Comparison of ENCODE assay signal across 18 mouse cellular contexts in genomic region chr10:128699611-128700010, GRCm38 (mm10). TPM values are rescaled to one million over a fixed set of nuclear protein-coding genes. Genes with fewer than 3 reads are reported as not detected.
DNase-seq lines count a peak whose midpoint lies in the region; ATAC-seq and TF ChIP-seq lines count a peak whose summit lies in the region.
"Had no signal": no experiment of that assay in that cellular context is flagged by ENCODE, and none has a peak within 500 bp of the region (broad histone marks: within the 10 kb centered on the region; RNA-seq: fewer than 3 reads in every experiment).

No protein-coding gene starts in this region.

- no peak for TF ChIP-seq CTCF in liver, postnatal 0 days (IDR thresholded peaks at IDR 0.05; ENCODE audit: low read depth)

- TF ChIP-seq EP300 in liver, postnatal 0 days (IDR thresholded peaks at IDR 0.05; ENCODE audit: low read depth), result no peak

- no peak for DNase-seq in heart, embryonic 10.5 days (ENCODE audit: low spot score)
- no peak for DNase-seq in heart, postnatal 25 days (ENCODE audit: low spot score)
- no peak for DNase-seq in heart, adult 8-10 months (ENCODE audit: low spot score)
- peak; percentile 18 for DNase-seq in liver
- DNase-seq in liver, postnatal 0 days, result no peak
- DNase-seq in right cerebral cortex, postnatal 36 days (ENCODE audit: low spot score in 2 of 2), result no peak
- DNase-seq: adrenal gland, postnatal 10 days; cerebellum, adult 11 months; cerebellum, postnatal 25 days; gastrocnemius, postnatal 10 days had no signal

- peak overlapping the region; percentile 38; the same call in 1 of the 2 replicates for H3K9ac ChIP-seq in heart, embryonic 14.5 days (ENCODE audit: low read length)
- no peak overlapping the region for H3K9ac ChIP-seq in liver, postnatal 0 days (replicated peaks)
- H3K9ac ChIP-seq: embryonic facial prominence, embryonic 13.5 days; forebrain, embryonic 12.5 days; hindbrain, embryonic 14.5 days; intestine, embryonic 15.5 days had no signal

- no peak overlapping the region for H3K4me2 ChIP-seq in heart, embryonic 14.5 days (ENCODE audit: low read length)
- no peak overlapping the region for H3K4me2 ChIP-seq in liver, postnatal 0 days (ENCODE audit: low read depth, low read length)
- H3K4me2 ChIP-seq: embryonic facial prominence, embryonic 13.5 days; forebrain, embryonic 12.5 days; hindbrain, embryonic 14.5 days; intestine, embryonic 15.5 days had no signal

- no peaks in the 10 kb centered on the region for H3K9me3 ChIP-seq in heart, embryonic 10.5 days
- H3K9me3 ChIP-seq in heart, embryonic 14.5 days (ENCODE audit: control insufficient read depth, low read length), result no peaks in the 10 kb centered on the region
- no peaks in the 10 kb centered on the region for H3K9me3 ChIP-seq in liver, postnatal 0 days (ENCODE audit: low read length)
- H3K9me3 ChIP-seq: embryonic facial prominence, embryonic 13.5 days; forebrain, embryonic 12.5 days; G1E; hindbrain, embryonic 10.5 days; intestine, embryonic 15.5 days had no signal

- intact Hi-C loops in heart, postnatal 25 days (cut with DNase I), result no loop called here

- no peak for ATAC-seq in heart, embryonic 14.5 days (ENCODE audit: insufficient number of reproducible peaks, insufficient read depth, low FRiP score, low read depth)
- no peak for ATAC-seq in liver, postnatal 0 days
- ATAC-seq: forebrain, embryonic 16.5 days; intestine, embryonic 15.5 days had no signal

- H3K36me3 ChIP-seq in heart, embryonic 10.5 days, result peaks cover 56% of the 10 kb centered on the region
- peaks cover 58% of the 10 kb centered on the region for H3K36me3 ChIP-seq in heart, embryonic 14.5 days (ENCODE audit: control insufficient read depth, insufficient read depth, low read length)
- H3K36me3 ChIP-seq in liver, postnatal 0 days (replicated peaks; ENCODE audit: insufficient read depth, low read length), result peaks cover 51% of the 10 kb centered on the region

- 49% methylated on average over 11 of the region's 11 CpGs for WGBS in heart, embryonic 10.5 days
- WGBS in heart, embryonic 14.5 days, result 40% methylated on average over 11 of the region's 11 CpGs
- WGBS in liver, postnatal 0 days (ENCODE audit: insufficient replicate concordance), result 62% methylated on average over 11 of the region's 11 CpGs

- peak overlapping the region; percentile 53; the same call in 1 of the 2 replicates for H3K27ac ChIP-seq in heart, embryonic 10.5 days
- peak overlapping the region in 1 of 2 experiments; percentile 55; a peak in 2 of 4 replicates for H3K27ac ChIP-seq in heart, embryonic 14.5 days (replicated peaks in 1 of 2; ENCODE audit: control insufficient read depth in 1 of 2, insufficient read depth in 1 of 2, low read depth in 2 of 2, low read length in 2 of 2)
- no peak overlapping the region for H3K27ac ChIP-seq in liver, postnatal 0 days (ENCODE audit: low read depth)
- H3K27ac ChIP-seq: embryonic facial prominence, embryonic 13.5 days; forebrain, embryonic 12.5 days; hindbrain, embryonic 10.5 days; hindbrain, embryonic 14.5 days; intestine, embryonic 15.5 days had no signal

- peaks cover 31% of the 10 kb centered on the region for H3K4me1 ChIP-seq in heart, embryonic 10.5 days
- peaks cover 15 to 42% of the 10 kb centered on the region in 2 experiments for H3K4me1 ChIP-seq in heart, embryonic 14.5 days (ENCODE audit: control insufficient read depth in 2 of 2, insufficient read depth in 2 of 2, low read length in 2 of 2)
- H3K4me1 ChIP-seq in liver, postnatal 0 days (ENCODE audit: insufficient read depth), result peaks cover 34% of the 10 kb centered on the region

- no peaks in the 10 kb centered on the region for H3K27me3 ChIP-seq in heart, embryonic 10.5 days (ENCODE audit: insufficient read depth, poor library complexity, severe bottlenecking)
- no peaks in the 10 kb centered on the region for H3K27me3 ChIP-seq in heart, embryonic 14.5 days (ENCODE audit: control insufficient read depth, insufficient read depth, low read length)
- no peaks in the 10 kb centered on the region for H3K27me3 ChIP-seq in liver, postnatal 0 days (ENCODE audit: insufficient read depth, low read length)
- H3K27me3 ChIP-seq: embryonic facial prominence, embryonic 13.5 days; forebrain, embryonic 12.5 days; intestine, embryonic 15.5 days had no signal

- 0 out of 2 replicates have a peak overlapping the region, but pooled peaks have one; percentile 0 for H3K4me3 ChIP-seq in heart, embryonic 10.5 days
- no peak overlapping the region for H3K4me3 ChIP-seq in heart, embryonic 14.5 days (ENCODE audit: control insufficient read depth in 1 of 2, insufficient read depth in 1 of 2, low read depth in 1 of 2, low read length in 2 of 2)
- H3K4me3 ChIP-seq in liver, postnatal 0 days (ENCODE audit: low read depth, low read length), result no peak overlapping the region
- H3K4me3 ChIP-seq: embryonic facial prominence, embryonic 13.5 days; forebrain, embryonic 12.5 days; hindbrain, embryonic 10.5 days; intestine, embryonic 15.5 days had no signal

RNA-seq across cellular contexts. Expression of gene Rab5b, which starts 3.5 kb away (rescaled TPM):
- polyA plus RNA-seq in heart, embryonic 10.5 days (2016; fragmentation: Nextera tagmentation; extraction: Ambion mirVana), result 66.2 and 69.1 TPM in 2 replicates
- 10 to 100 TPM; 68.9 to 72.5 TPM for total RNA-seq in heart, postnatal 25 days (2021)
- 56.7 and 58.3 TPM in 2 replicates for polyA plus RNA-seq in heart, embryonic 14.5 days (2014; fragmentation: Nextera tagmentation; extraction: Ambion mirVana)
- total RNA-seq in heart, adult 8-10 months (2022), result 10 to 100 TPM; 84.0 to 87.9 (median 85.0) TPM
- polyA plus RNA-seq in liver, postnatal 0 days (2015; fragmentation: Nextera tagmentation; extraction: Ambion mirVana), result 23.0 and 26.2 TPM in 2 replicates

RNA-seq across cellular contexts. Expression of gene Pmel, which starts 4.4 kb away (rescaled TPM):
- polyA plus RNA-seq in heart, embryonic 10.5 days (2016; fragmentation: Nextera tagmentation; extraction: Ambion mirVana), result 0.75 and 0.89 TPM in 2 replicates
- total RNA-seq in heart, postnatal 25 days (2021), result under 1 TPM; 0.49 to 0.89 TPM
- polyA plus RNA-seq in heart, embryonic 14.5 days (2014; fragmentation: Nextera tagmentation; extraction: Ambion mirVana), result 3.6 and 4.7 TPM in 2 replicates
- under 1 TPM; 0.29 to 0.79 (median 0.44) TPM for total RNA-seq in heart, adult 8-10 months (2022)
- polyA plus RNA-seq in liver, postnatal 0 days (2015; fragmentation: Nextera tagmentation; extraction: Ambion mirVana), result 0.46 and 0.69 TPM in 2 replicates

RNA-seq across cellular contexts. Expression of gene Cdk2, which starts 5.2 kb away (rescaled TPM):
- 106 and 110 TPM in 2 replicates for polyA plus RNA-seq in heart, embryonic 10.5 days (2016; fragmentation: Nextera tagmentation; extraction: Ambion mirVana)
- 10 to 100 TPM; 12.7 to 15.7 TPM for total RNA-seq in heart, postnatal 25 days (2021)
- polyA plus RNA-seq in heart, embryonic 14.5 days (2014; fragmentation: Nextera tagmentation; extraction: Ambion mirVana), result 89.2 and 90.3 TPM in 2 replicates
- total RNA-seq in heart, adult 8-10 months (2022), result 1 to 10 TPM; 8.0 to 8.8 (median 8.5) TPM
- 29.8 and 34.7 TPM in 2 replicates for polyA plus RNA-seq in liver, postnatal 0 days (2015; fragmentation: Nextera tagmentation; extraction: Ambion mirVana)

RNA-seq across cellular contexts. Expression of gene Suox, which starts 25.7 kb away (rescaled TPM):
- 11.8 and 15.7 TPM in 2 replicates for polyA plus RNA-seq in heart, embryonic 10.5 days (2016; fragmentation: Nextera tagmentation; extraction: Ambion mirVana)
- total RNA-seq in heart, postnatal 25 days (2021), result 10 to 100 TPM; 22.1 to 23.1 TPM
- polyA plus RNA-seq in heart, embryonic 14.5 days (2014; fragmentation: Nextera tagmentation; extraction: Ambion mirVana), result 9.9 and 11.4 TPM in 2 replicates
- 10 to 100 TPM; 23.1 to 28.7 (median 25.9) TPM for total RNA-seq in heart, adult 8-10 months (2022)
- polyA plus RNA-seq in liver, postnatal 0 days (2015; fragmentation: Nextera tagmentation; extraction: Ambion mirVana), result 27.7 and 27.9 TPM in 2 replicates

RNA-seq across cellular contexts. Expression of gene Dgka, which starts 45.0 kb away (rescaled TPM):
- polyA plus RNA-seq in heart, embryonic 10.5 days (2016; fragmentation: Nextera tagmentation; extraction: Ambion mirVana), result 3.9 and 4.4 TPM in 2 replicates
- 10 to 100 TPM; 11.7 to 11.9 TPM for total RNA-seq in heart, postnatal 25 days (2021)
- 5.4 and 7.1 TPM in 2 replicates for polyA plus RNA-seq in heart, embryonic 14.5 days (2014; fragmentation: Nextera tagmentation; extraction: Ambion mirVana)
- 10 to 100 TPM; 11.3 to 12.9 (median 12.6) TPM for total RNA-seq in heart, adult 8-10 months (2022)
- 2.5 and 2.9 TPM in 2 replicates for polyA plus RNA-seq in liver, postnatal 0 days (2015; fragmentation: Nextera tagmentation; extraction: Ambion mirVana)
